Comparison of ENCODE assay signal across 8 mouse cellular contexts in the genomic region with DNA sequence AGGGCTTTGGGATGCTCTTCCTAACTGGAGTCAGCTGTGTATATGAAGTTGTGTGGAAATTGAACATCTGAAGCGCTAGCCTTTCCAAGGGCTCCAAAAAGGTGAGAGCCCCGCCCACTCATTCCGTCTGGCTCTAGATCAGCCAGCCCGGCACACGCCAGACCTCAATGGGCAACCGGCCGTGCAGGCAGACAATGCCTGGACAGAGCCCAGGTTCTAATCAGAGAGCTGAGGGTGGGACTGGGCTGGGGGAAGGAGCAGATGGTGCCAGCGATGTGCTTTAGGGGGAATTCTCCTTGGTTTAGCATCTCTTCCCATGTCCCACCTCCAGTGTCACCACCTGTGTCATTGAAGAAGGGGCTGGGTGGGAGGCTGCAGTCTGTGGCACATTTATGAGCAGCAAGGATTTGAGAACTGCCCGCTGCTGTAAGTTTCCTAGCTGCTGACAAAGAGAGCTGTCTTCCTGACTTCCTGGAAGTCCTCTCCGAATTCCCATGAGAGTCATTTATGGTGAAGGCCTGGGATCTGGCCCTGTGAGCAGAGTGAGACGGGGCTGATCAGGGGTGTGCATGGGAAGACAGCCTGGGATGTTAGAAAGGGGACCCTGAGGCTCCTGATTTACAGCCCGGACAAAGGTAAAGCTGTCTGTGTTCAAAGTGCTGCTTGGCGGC. TPM values are rescaled to one million over a fixed set of nuclear protein-coding genes. Genes with fewer than 3 reads are reported as not detected.
DNase-seq lines count a peak whose midpoint lies in the region; ATAC-seq and TF ChIP-seq lines count a peak whose summit lies in the region.

No protein-coding gene starts in this region.

- H3K36me3 ChIP-seq in stomach, embryonic 14.5 days (ENCODE audit: control insufficient read depth, insufficient read depth, low read length): no peaks in the 10 kb centered on the region
- H3K36me3 ChIP-seq in stomach, postnatal 0 days (ENCODE audit: control insufficient read depth, insufficient read depth, low read length): no peaks in the 10 kb centered on the region
- no peaks in the 10 kb centered on the region for H3K36me3 ChIP-seq in forebrain, embryonic 11.5 days (ENCODE audit: control insufficient read depth, insufficient read depth, low read length)
- H3K36me3 ChIP-seq in intestine, embryonic 15.5 days: no peaks in the 10 kb centered on the region
- H3K36me3 ChIP-seq in midbrain, embryonic 12.5 days: no peaks in the 10 kb centered on the region

- H3K9ac ChIP-seq in stomach, embryonic 14.5 days (replicated peaks; ENCODE audit: low read depth, low read length): no peak overlapping the region
- H3K9ac ChIP-seq in stomach, postnatal 0 days (ENCODE audit: low read length): no peak overlapping the region
- H3K9ac ChIP-seq in forebrain, embryonic 11.5 days (ENCODE audit: low read length): peak overlapping the region; percentile 39
- no peak overlapping the region for H3K9ac ChIP-seq in intestine, embryonic 15.5 days
- H3K9ac ChIP-seq in midbrain, embryonic 12.5 days (replicated peaks): peak overlapping the region; percentile 94

- no peaks in the 10 kb centered on the region for H3K27me3 ChIP-seq in stomach, embryonic 14.5 days (ENCODE audit: control insufficient read depth, insufficient read depth, low read length)
- H3K27me3 ChIP-seq in stomach, postnatal 0 days (ENCODE audit: control insufficient read depth, insufficient read depth, low read length): no peaks in the 10 kb centered on the region
- peaks cover 2% of the 10 kb centered on the region for H3K27me3 ChIP-seq in forebrain, embryonic 11.5 days (ENCODE audit: control insufficient read depth, insufficient read depth, low read length)
- H3K27me3 ChIP-seq in intestine, embryonic 15.5 days (replicated peaks): no peaks in the 10 kb centered on the region
- H3K27me3 ChIP-seq in midbrain, embryonic 12.5 days: peaks cover 46% of the 10 kb centered on the region

- H3K9me3 ChIP-seq in stomach, embryonic 14.5 days (ENCODE audit: control insufficient read depth, low read depth, low read length): no peaks in the 10 kb centered on the region
- no peaks in the 10 kb centered on the region for H3K9me3 ChIP-seq in stomach, postnatal 0 days (ENCODE audit: control insufficient read depth, low read length)
- no peaks in the 10 kb centered on the region for H3K9me3 ChIP-seq in forebrain, embryonic 11.5 days (ENCODE audit: control insufficient read depth, low read length)
- H3K9me3 ChIP-seq in intestine, embryonic 15.5 days: no peaks in the 10 kb centered on the region
- H3K9me3 ChIP-seq in midbrain, embryonic 12.5 days: no peaks in the 10 kb centered on the region

- DNase-seq in stomach, postnatal 0 days (ENCODE audit: low spot score): no peak
- DNase-seq in forebrain, embryonic 11.5 days (ENCODE audit: low spot score): no peak
- no peak for DNase-seq in frontal cortex, postnatal 10 days (ENCODE audit: low spot score in 2 of 2)
- DNase-seq in adrenal gland, adult 18-20 months (ENCODE audit: low spot score in 2 of 2): no peak
- no peak for DNase-seq in adrenal gland, postnatal 25 days

- peaks cover 72% of the 10 kb centered on the region for H3K4me1 ChIP-seq in stomach, embryonic 14.5 days (ENCODE audit: control insufficient read depth, insufficient read depth, low read length)
- H3K4me1 ChIP-seq in stomach, postnatal 0 days (replicated peaks; ENCODE audit: control insufficient read depth, insufficient read depth): peaks cover 17% of the 10 kb centered on the region
- peaks cover 27% of the 10 kb centered on the region for H3K4me1 ChIP-seq in forebrain, embryonic 11.5 days (replicated peaks; ENCODE audit: control insufficient read depth, insufficient read depth, low read length)
- peaks cover 82% of the 10 kb centered on the region for H3K4me1 ChIP-seq in intestine, embryonic 15.5 days (replicated peaks)
- peaks cover 80% of the 10 kb centered on the region for H3K4me1 ChIP-seq in midbrain, embryonic 12.5 days

- ATAC-seq in stomach, embryonic 14.5 days (ENCODE audit: insufficient number of reproducible peaks, insufficient read depth, low FRiP score, low read depth): no peak
- no peak for ATAC-seq in stomach, postnatal 0 days (ENCODE audit: low FRiP score, low TSS enrichment)
- ATAC-seq in forebrain, embryonic 11.5 days (replicated peaks; ENCODE audit: low FRiP score): no peak
- no peak for ATAC-seq in intestine, embryonic 15.5 days
- ATAC-seq in midbrain, embryonic 12.5 days (ENCODE audit: low FRiP score, low read depth): no peak

- no peak for TF ChIP-seq CTCF in stomach, postnatal 0 days (IDR thresholded peaks at IDR 0.05; ENCODE audit: low read depth)

- peak overlapping the region; percentile 94 for H3K4me2 ChIP-seq in stomach, embryonic 14.5 days (replicated peaks; ENCODE audit: low read depth, low read length)
- H3K4me2 ChIP-seq in stomach, postnatal 0 days (replicated peaks; ENCODE audit: low read depth): no peak overlapping the region
- peak overlapping the region; percentile 88; the same call in 1 of the 2 replicates for H3K4me2 ChIP-seq in forebrain, embryonic 11.5 days (ENCODE audit: low read depth, low read length, severe bottlenecking)
- peak overlapping the region; percentile 95 for H3K4me2 ChIP-seq in intestine, embryonic 15.5 days (replicated peaks)
- peak overlapping the region; percentile 84 for H3K4me2 ChIP-seq in midbrain, embryonic 12.5 days (replicated peaks)

- no peak overlapping the region for H3K4me3 ChIP-seq in stomach, embryonic 14.5 days (ENCODE audit: low read depth, low read length)
- no peak overlapping the region for H3K4me3 ChIP-seq in stomach, postnatal 0 days (ENCODE audit: low read depth, low read length)
- peak overlapping the region; percentile 75 for H3K4me3 ChIP-seq in forebrain, embryonic 11.5 days (ENCODE audit: low read depth, low read length)
- H3K4me3 ChIP-seq in intestine, embryonic 15.5 days (replicated peaks): 0 out of 2 replicates have a peak overlapping the region, but pooled peaks have one; percentile 5
- peak overlapping the region; percentile 88 for H3K4me3 ChIP-seq in midbrain, embryonic 12.5 days

- no peak overlapping the region for H3K27ac ChIP-seq in stomach, embryonic 14.5 days (ENCODE audit: low read length)
- no peak overlapping the region for H3K27ac ChIP-seq in stomach, postnatal 0 days (replicated peaks)
- H3K27ac ChIP-seq in forebrain, embryonic 11.5 days (ENCODE audit: low read depth, low read length): no peak overlapping the region
- H3K27ac ChIP-seq in intestine, embryonic 15.5 days: peak overlapping the region; percentile 71
- H3K27ac ChIP-seq in midbrain, embryonic 12.5 days (replicated peaks): peak overlapping the region; percentile 90

- 55% methylated on average over 13 of the region's 13 CpGs for WGBS in stomach, embryonic 14.5 days
- WGBS in stomach, postnatal 0 days: 62% methylated on average over 13 of the region's 13 CpGs
- 30% methylated on average over 13 of the region's 13 CpGs for WGBS in forebrain, embryonic 11.5 days
- 37% methylated on average over 13 of the region's 13 CpGs for WGBS in intestine, embryonic 15.5 days
- WGBS in midbrain, embryonic 12.5 days: 40% methylated on average over 13 of the region's 13 CpGs

- TF ChIP-seq EP300 in stomach, postnatal 0 days (optimal IDR thresholded peaks at IDR 0.05): no peak

RNA-seq across cellular contexts. Expression of a gene that starts 2.5 kb away (rescaled TPM):
- polyA plus RNA-seq in stomach, embryonic 14.5 days (2014; fragmentation: Nextera tagmentation; extraction: Ambion mirVana): 3.2 and 4.4 TPM in 2 replicates
- 0.29 and 0.36 TPM in 2 replicates for polyA plus RNA-seq in stomach, postnatal 0 days (2015; fragmentation: Nextera tagmentation; extraction: Ambion mirVana)
- polyA plus RNA-seq in forebrain, embryonic 11.5 days (2014; fragmentation: Nextera tagmentation; extraction: Ambion mirVana): 16.4 and 19.1 TPM in 2 replicates
- 4.1 and 5.9 TPM in 2 replicates for polyA plus RNA-seq in intestine, embryonic 15.5 days (2015; fragmentation: Nextera tagmentation; extraction: Ambion mirVana)
- polyA plus RNA-seq in midbrain, embryonic 12.5 days (2016; fragmentation: Nextera tagmentation; extraction: Ambion mirVana): 30.8 and 34.2 TPM in 2 replicates
- total RNA-seq in adrenal gland, adult 18-20 months (2021): 1 to 10 TPM; 2.0 TPM
- 3.2 and 4.6 TPM in 2 replicates for total RNA-seq in adrenal gland, postnatal 25 days (2021)

Comparison
In these comparisons a context has a peak if more than half of its experiments do, and no peak if none do; other contexts are left out.
1. H3K27ac ChIP-seq: peak in intestine, embryonic 15.5 days (single experiment) and midbrain, embryonic 12.5 days (single experiment); none in stomach, embryonic 14.5 days (single experiment), stomach, postnatal 0 days (single experiment) and forebrain, embryonic 11.5 days (single experiment).
2. H3K4me3 ChIP-seq: peak in forebrain, embryonic 11.5 days (single experiment), intestine, embryonic 15.5 days (single experiment) and midbrain, embryonic 12.5 days (single experiment); none in stomach, embryonic 14.5 days (single experiment) and stomach, postnatal 0 days (single experiment).
3. H3K9ac ChIP-seq: peak in forebrain, embryonic 11.5 days (single experiment) and midbrain, embryonic 12.5 days (single experiment); none in stomach, embryonic 14.5 days (single experiment), stomach, postnatal 0 days (single experiment) and intestine, embryonic 15.5 days (single experiment).